Mouse (Mus musculus) bone marrow macrophage, adult 2 months (primary cell): ENCODE measurements around the gene Ppp1r16b.

Experiments used
- CTCF ChIP-seq: IDR thresholded peaks from 2 replicates; pipeline ENCODE4 v1.5.1; 2012; ENCODE audit warnings: low read depth, mild to moderate bottlenecking, low read length, moderate library complexity
- POLR2A ChIP-seq: IDR thresholded peaks from 2 replicates; pipeline ENCODE4 v1.6.1; 2012; ENCODE audit warnings: mild to moderate bottlenecking, low read depth, low read length, borderline replicate concordance

DNA sequence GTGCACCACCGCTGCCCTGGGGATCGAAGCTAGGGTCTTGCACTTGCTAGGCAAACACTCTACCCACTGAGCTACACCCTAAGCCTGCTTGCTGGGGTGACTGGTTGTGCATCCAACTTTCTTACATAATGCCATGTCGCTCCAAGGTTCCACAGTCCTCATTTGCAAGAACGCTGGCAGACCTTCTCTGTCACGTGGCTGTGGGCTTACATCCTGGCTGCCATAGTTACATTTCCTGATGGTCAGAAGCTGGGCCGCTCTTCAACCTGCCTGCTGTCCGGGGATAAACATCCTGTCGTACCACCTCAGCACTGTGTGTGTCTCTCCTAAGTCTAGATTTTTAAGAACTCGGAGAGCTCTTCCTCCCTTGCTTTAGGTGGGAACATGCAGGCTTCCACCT lies 10.5 kb upstream of the Ppp1r16b start:
- TF ChIP-seq POLR2A (no peak), CTCF (no peak)
